In genomic region chr17:56615136-56615784, GRCm38 (mm10) we compare ENCODE assay signal across 9 mouse cellular contexts. TPM values are rescaled to one million over a fixed set of nuclear protein-coding genes. Genes with fewer than 3 reads are reported as not detected.
DNase-seq lines count a peak whose midpoint lies in the region; ATAC-seq and TF ChIP-seq lines count a peak whose summit lies in the region.
"Had no signal": no experiment of that assay in that cellular context is flagged by ENCODE, and none has a peak within 500 bp of the region (broad histone marks: within the 10 kb centered on the region; RNA-seq: fewer than 3 reads in every experiment).

No protein-coding gene starts in this region.

- peaks cover 10% of the 10 kb centered on the region for H3K4me1 ChIP-seq in lung, embryonic 14.5 days (ENCODE audit: insufficient read depth)
- H3K4me1 ChIP-seq in embryonic facial prominence, embryonic 14.5 days (ENCODE audit: control insufficient read depth, insufficient read depth, low read length): peaks cover 7% of the 10 kb centered on the region; the same call in 1 of the 2 replicates
- peaks cover 8% of the 10 kb centered on the region for H3K4me1 ChIP-seq in limb, embryonic 11.5 days (ENCODE audit: control insufficient read depth, insufficient read depth, low read length)
- H3K4me1 ChIP-seq in neural tube, embryonic 14.5 days (ENCODE audit: control insufficient read depth, insufficient read depth, low read length): peaks cover 12% of the 10 kb centered on the region

- no peak for DNase-seq in lung, embryonic 14.5 days
- no peak for DNase-seq in lung, postnatal 36 days
- no peak for DNase-seq in embryonic facial prominence, embryonic 14.5 days (ENCODE audit: low spot score)
- DNase-seq in limb, embryonic 11.5 days (ENCODE audit: low spot score): no peak
- DNase-seq in adrenal gland, adult 8-10 months: no peak
- DNase-seq in layer of hippocampus, adult 11-12 months (ENCODE audit: low spot score): no peak
- DNase-seq in thymus, postnatal 0 days (ENCODE audit: low spot score): no peak
- DNase-seq: right cerebral cortex, postnatal 4 days had no signal

- H3K9ac ChIP-seq in lung, embryonic 14.5 days: peak overlapping the region; percentile 91; the same call in 1 of the 2 replicates
- peak overlapping the region; percentile 82; the same call in 1 of the 2 replicates for H3K9ac ChIP-seq in embryonic facial prominence, embryonic 14.5 days (ENCODE audit: low read depth, low read length)
- no peak overlapping the region for H3K9ac ChIP-seq in limb, embryonic 11.5 days (ENCODE audit: low read length)
- no peak overlapping the region for H3K9ac ChIP-seq in neural tube, embryonic 14.5 days (replicated peaks; ENCODE audit: low read depth, low read length)

- no peak for TF ChIP-seq CTCF in lung, embryonic 14.5 days (IDR thresholded peaks at IDR 0.05; ENCODE audit: low read depth)

- H3K27ac ChIP-seq in lung, embryonic 14.5 days (ENCODE audit: low read depth): no peak overlapping the region
- no peak overlapping the region for H3K27ac ChIP-seq in embryonic facial prominence, embryonic 14.5 days (replicated peaks; ENCODE audit: low read depth, low read length)
- no peak overlapping the region for H3K27ac ChIP-seq in limb, embryonic 11.5 days (replicated peaks; ENCODE audit: low read depth, low read length)
- no peak overlapping the region for H3K27ac ChIP-seq in neural tube, embryonic 14.5 days (ENCODE audit: low read depth, low read length)

- peak overlapping the region; percentile 78 for H3K4me3 ChIP-seq in lung, embryonic 14.5 days (ENCODE audit: low read depth, low read length)
- peak overlapping the region; percentile 70 for H3K4me3 ChIP-seq in embryonic facial prominence, embryonic 14.5 days (ENCODE audit: low read depth, low read length)
- H3K4me3 ChIP-seq in limb, embryonic 11.5 days (ENCODE audit: low read depth, low read length): no peak overlapping the region; the same call in 1 of the 2 replicates
- H3K4me3 ChIP-seq in neural tube, embryonic 14.5 days (ENCODE audit: low read depth, low read length): no peak overlapping the region

- ATAC-seq in lung, embryonic 14.5 days (ENCODE audit: insufficient read depth): no peak
- no peak for ATAC-seq in embryonic facial prominence, embryonic 14.5 days (ENCODE audit: low read depth)
- ATAC-seq in limb, embryonic 11.5 days (ENCODE audit: insufficient number of reproducible peaks, low FRiP score, low TSS enrichment, low read depth): no peak
- ATAC-seq in neural tube, embryonic 14.5 days (ENCODE audit: low read depth): 0 out of 2 replicates have a peak, but pooled peaks have one; percentile 4

- peaks cover 64% of the 10 kb centered on the region for H3K36me3 ChIP-seq in lung, embryonic 14.5 days (ENCODE audit: insufficient read depth)
- H3K36me3 ChIP-seq in embryonic facial prominence, embryonic 14.5 days (ENCODE audit: control insufficient read depth, insufficient read depth, low read length): peaks cover 62% of the 10 kb centered on the region
- peaks cover 36% of the 10 kb centered on the region for H3K36me3 ChIP-seq in limb, embryonic 11.5 days (ENCODE audit: control insufficient read depth, insufficient read depth, low read length)
- H3K36me3 ChIP-seq in neural tube, embryonic 14.5 days (ENCODE audit: control insufficient read depth, insufficient read depth, low read length): peaks cover 58% of the 10 kb centered on the region

- H3K9me3 ChIP-seq in lung, embryonic 14.5 days (ENCODE audit: low read depth, low read length): no peaks in the 10 kb centered on the region
- H3K9me3 ChIP-seq in embryonic facial prominence, embryonic 14.5 days (ENCODE audit: control insufficient read depth, low read length): no peaks in the 10 kb centered on the region
- no peaks in the 10 kb centered on the region for H3K9me3 ChIP-seq in limb, embryonic 11.5 days (ENCODE audit: control insufficient read depth, low read length)
- no peaks in the 10 kb centered on the region for H3K9me3 ChIP-seq in neural tube, embryonic 14.5 days (ENCODE audit: control insufficient read depth, low read length)

- H3K27me3 ChIP-seq in lung, embryonic 14.5 days (ENCODE audit: insufficient read depth, low read length): no peaks in the 10 kb centered on the region
- no peaks in the 10 kb centered on the region for H3K27me3 ChIP-seq in embryonic facial prominence, embryonic 14.5 days (replicated peaks; ENCODE audit: control insufficient read depth, insufficient read depth, low read length)
- H3K27me3 ChIP-seq in limb, embryonic 11.5 days (ENCODE audit: control insufficient read depth, insufficient read depth, low read length): no peaks in the 10 kb centered on the region
- no peaks in the 10 kb centered on the region for H3K27me3 ChIP-seq in neural tube, embryonic 14.5 days (ENCODE audit: control insufficient read depth, insufficient read depth, low read length)

- peak overlapping the region; percentile 98 for H3K4me2 ChIP-seq in lung, embryonic 14.5 days
- H3K4me2 ChIP-seq in embryonic facial prominence, embryonic 14.5 days (ENCODE audit: low read depth, low read length): peak overlapping the region; percentile 93
- peak overlapping the region; percentile 84; the same call in 1 of the 2 replicates for H3K4me2 ChIP-seq in limb, embryonic 11.5 days (ENCODE audit: low read depth, severe bottlenecking)
- peak overlapping the region; percentile 83; the same call in 1 of the 2 replicates for H3K4me2 ChIP-seq in neural tube, embryonic 14.5 days (ENCODE audit: low read depth, low read length)

- 80% methylated on average over 11 of the region's 11 CpGs for WGBS in lung, embryonic 14.5 days
- 84% methylated on average over 11 of the region's 11 CpGs for WGBS in embryonic facial prominence, embryonic 14.5 days
- WGBS in limb, embryonic 11.5 days: 89% methylated on average over 11 of the region's 11 CpGs
- 87% methylated on average over 11 of the region's 11 CpGs for WGBS in neural tube, embryonic 14.5 days

RNA-seq across cellular contexts. Expression of gene Rpl36, which starts 2.0 kb away (rescaled TPM):
- polyA plus RNA-seq in lung, embryonic 14.5 days (2014; fragmentation: Nextera tagmentation; extraction: Ambion mirVana): 2,014 and 2,172 TPM in 2 replicates
- polyA plus RNA-seq in embryonic facial prominence, embryonic 14.5 days (2014; fragmentation: Nextera tagmentation; extraction: Ambion mirVana): 2,068 and 2,222 TPM in 2 replicates
- polyA plus RNA-seq in limb, embryonic 11.5 days (2014; fragmentation: Nextera tagmentation; extraction: Ambion mirVana): 1,726 and 1,764 TPM in 2 replicates
- polyA plus RNA-seq in neural tube, embryonic 14.5 days (2014; fragmentation: Nextera tagmentation; extraction: Ambion mirVana): 1,033 and 1,098 TPM in 2 replicates
- 100 to 1,000 TPM; 674 to 792 (median 703) TPM for total RNA-seq in adrenal gland, adult 8-10 months (2022)
- 2,991 and 3,020 TPM in 2 replicates for polyA plus RNA-seq in thymus, postnatal 0 days (2015; fragmentation: Nextera tagmentation; extraction: Ambion mirVana)

RNA-seq across cellular contexts. Expression of gene 2410015M20Rik, which starts 5.7 kb away (rescaled TPM):
- 198 and 201 TPM in 2 replicates for polyA plus RNA-seq in lung, embryonic 14.5 days (2014; fragmentation: Nextera tagmentation; extraction: Ambion mirVana)
- 271 and 281 TPM in 2 replicates for polyA plus RNA-seq in embryonic facial prominence, embryonic 14.5 days (2014; fragmentation: Nextera tagmentation; extraction: Ambion mirVana)
- 198 and 203 TPM in 2 replicates for polyA plus RNA-seq in limb, embryonic 11.5 days (2014; fragmentation: Nextera tagmentation; extraction: Ambion mirVana)
- polyA plus RNA-seq in neural tube, embryonic 14.5 days (2014; fragmentation: Nextera tagmentation; extraction: Ambion mirVana): 177 and 190 TPM in 2 replicates
- 100 to 1,000 TPM; 245 to 323 (median 277) TPM for total RNA-seq in adrenal gland, adult 8-10 months (2022)
- 306 and 315 TPM in 2 replicates for polyA plus RNA-seq in thymus, postnatal 0 days (2015; fragmentation: Nextera tagmentation; extraction: Ambion mirVana)

RNA-seq across cellular contexts. Expression of gene Lonp1, which starts 11.4 kb away (rescaled TPM):
- 55.1 and 63.1 TPM in 2 replicates for polyA plus RNA-seq in lung, embryonic 14.5 days (2014; fragmentation: Nextera tagmentation; extraction: Ambion mirVana)
- 44.0 and 51.8 TPM in 2 replicates for polyA plus RNA-seq in embryonic facial prominence, embryonic 14.5 days (2014; fragmentation: Nextera tagmentation; extraction: Ambion mirVana)
- 61.9 and 66.3 TPM in 2 replicates for polyA plus RNA-seq in limb, embryonic 11.5 days (2014; fragmentation: Nextera tagmentation; extraction: Ambion mirVana)
- 40.7 and 45.6 TPM in 2 replicates for polyA plus RNA-seq in neural tube, embryonic 14.5 days (2014; fragmentation: Nextera tagmentation; extraction: Ambion mirVana)
- 100 to 1,000 TPM; 574 to 853 (median 690) TPM for total RNA-seq in adrenal gland, adult 8-10 months (2022)
- 40.1 and 41.0 TPM in 2 replicates for polyA plus RNA-seq in thymus, postnatal 0 days (2015; fragmentation: Nextera tagmentation; extraction: Ambion mirVana)

RNA-seq across cellular contexts. Expression of gene Catsperd, which starts 12.7 kb away (rescaled TPM):
- polyA plus RNA-seq in lung, embryonic 14.5 days (2014; fragmentation: Nextera tagmentation; extraction: Ambion mirVana): 0.57 and 0.76 TPM in 2 replicates
- polyA plus RNA-seq in embryonic facial prominence, embryonic 14.5 days (2014; fragmentation: Nextera tagmentation; extraction: Ambion mirVana): 0.24 and 0.31 TPM in 2 replicates
- 0.61 and 0.85 TPM in 2 replicates for polyA plus RNA-seq in limb, embryonic 11.5 days (2014; fragmentation: Nextera tagmentation; extraction: Ambion mirVana)
- 2.6 and 3.7 TPM in 2 replicates for polyA plus RNA-seq in neural tube, embryonic 14.5 days (2014; fragmentation: Nextera tagmentation; extraction: Ambion mirVana)
- total RNA-seq in adrenal gland, adult 8-10 months (2022): 1 to 10 TPM; 3.2 to 4.5 (median 3.4) TPM
- 0.09 and 0.57 TPM in 2 replicates for polyA plus RNA-seq in thymus, postnatal 0 days (2015; fragmentation: Nextera tagmentation; extraction: Ambion mirVana)

RNA-seq across cellular contexts. Expression of gene Safb, which starts 30.6 kb away (rescaled TPM):
- 83.1 and 87.9 TPM in 2 replicates for polyA plus RNA-seq in lung, embryonic 14.5 days (2014; fragmentation: Nextera tagmentation; extraction: Ambion mirVana)
- polyA plus RNA-seq in embryonic facial prominence, embryonic 14.5 days (2014; fragmentation: Nextera tagmentation; extraction: Ambion mirVana): 62.9 and 68.2 TPM in 2 replicates
- polyA plus RNA-seq in limb, embryonic 11.5 days (2014; fragmentation: Nextera tagmentation; extraction: Ambion mirVana): 119 and 132 TPM in 2 replicates
- 80.9 and 84.8 TPM in 2 replicates for polyA plus RNA-seq in neural tube, embryonic 14.5 days (2014; fragmentation: Nextera tagmentation; extraction: Ambion mirVana)
- 100 to 1,000 TPM in 3 of 4 experiments, 10 to 100 TPM in 1; 87.8 to 184 (median 132) TPM for total RNA-seq in adrenal gland, adult 8-10 months (2022)
- 76.0 and 83.6 TPM in 2 replicates for polyA plus RNA-seq in thymus, postnatal 0 days (2015; fragmentation: Nextera tagmentation; extraction: Ambion mirVana)

Comparison
In these comparisons a context has a peak if more than half of its experiments do, and no peak if none do; other contexts are left out.
1. H3K4me3 ChIP-seq: peak in lung, embryonic 14.5 days (single experiment) and embryonic facial prominence, embryonic 14.5 days (single experiment); none in limb, embryonic 11.5 days (single experiment) and neural tube, embryonic 14.5 days (single experiment).
2. H3K9ac ChIP-seq: peak in lung, embryonic 14.5 days (single experiment) and embryonic facial prominence, embryonic 14.5 days (single experiment); none in limb, embryonic 11.5 days (single experiment) and neural tube, embryonic 14.5 days (single experiment).
3. Peak in every context shown above with its lines, with median percentiles within 50 percentile points of each other: H3K4me2 ChIP-seq.